Mouse (Mus musculus) CD4-positive helper T cell, adult 2 months (primary cell): ENCODE data around the gene Pdcd11.
A peak's percentile ranks its signal among the peaks of the same experiment; 100 is the strongest.
"Not testable (repeated sequence)": the region's sequence is repeated elsewhere in the genome, so short reads cannot be mapped to it uniquely, and the experiment has no call there.

Source experiments
- DNase-seq: peaks from one replicate; pipeline ENCODE4 v3.0.0-alpha.2; 2012; ENCODE audit warnings: low read depth, missing footprints, low spot score

Gene Pdcd11

GRCm38 (mm10) chr19:47128164-47128563 is 37.6 kb downstream of the Pdcd11 start:
- no peak for DNase-seq

- no peak for DNase-seq
Observed at GRCm38 (mm10) chr19:47128835-47129234, 38.3 kb downstream of the Pdcd11 start.

- no peak for DNase-seq
Observed at GRCm38 (mm10) chr19:47130551-47131125, 40.1 kb downstream of the Pdcd11 start.

GRCm38 (mm10) chr19:47133161-47133560 is 42.6 kb downstream of the Pdcd11 start:
- DNase-seq = peak; percentile 18

GRCm38 (mm10) chr19:47135568-47135967 is 45.0 kb downstream of the Pdcd11 start:
- DNase-seq = peak; percentile 29

GRCm38 (mm10) chr19:47136170-47136569 is 45.6 kb downstream of the Pdcd11 start:
- DNase-seq = no peak

- peak; percentile 49 for DNase-seq
Observed at GRCm38 (mm10) chr19:47137051-47137581, 46.5 kb downstream of the Pdcd11 start.

- peak; percentile 64 for DNase-seq
Observed at GRCm38 (mm10) chr19:47137771-47138421, 47.3 kb downstream of the Pdcd11 start, which contains the start of gene Calhm2. Gene Calhm2, minus strand, starts transcription at chr19:47138294.

GRCm38 (mm10) chr19:47139611-47140010 is 49.0 kb downstream of the Pdcd11 start:
- not testable (repeated sequence) for DNase-seq

GRCm38 (mm10) chr19:47142438-47142837 is 51.9 kb downstream of the Pdcd11 start:
- no peak for DNase-seq

- DNase-seq = no peak
Observed at GRCm38 (mm10) chr19:47144154-47144553, 53.6 kb downstream of the Pdcd11 start, which contains the start of gene Calhm1. Gene Calhm1, minus strand, starts transcription at chr19:47144254.

GRCm38 (mm10) chr19:47148267-47148847 is 57.8 kb downstream of the Pdcd11 start:
- DNase-seq = no peak

- no peak for DNase-seq
Observed at GRCm38 (mm10) chr19:47149854-47150253, 59.3 kb downstream of the Pdcd11 start.

- DNase-seq = no peak
Observed at GRCm38 (mm10) chr19:47151332-47152061, 60.9 kb downstream of the Pdcd11 start.

GRCm38 (mm10) chr19:47152062-47152369 is 61.4 kb downstream of the Pdcd11 start:
- no peak for DNase-seq

GRCm38 (mm10) chr19:47153767-47154166 is 63.2 kb downstream of the Pdcd11 start:
- no peak for DNase-seq

GRCm38 (mm10) chr19:47157664-47158063 is 67.1 kb downstream of the Pdcd11 start, which contains the start of gene Calhm3:
Gene Calhm3, minus strand, starts transcription at chr19:47157764.
- no peak for DNase-seq

GRCm38 (mm10) chr19:47161669-47162068 is 71.1 kb downstream of the Pdcd11 start:
- no peak for DNase-seq

GRCm38 (mm10) chr19:47163176-47163744 is 72.7 kb downstream of the Pdcd11 start:
- no peak for DNase-seq

- DNase-seq = no peak
Observed at GRCm38 (mm10) chr19:47166758-47167157, 76.2 kb downstream of the Pdcd11 start.

- no peak for DNase-seq
Observed at GRCm38 (mm10) chr19:47167617-47168214, 77.1 kb downstream of the Pdcd11 start.
